Mouse (Mus musculus) lung, embryonic 14.5 days (tissue): ENCODE data around the gene Map6. TPM values are rescaled to one million over a fixed set of nuclear protein-coding genes. Genes with fewer than 3 reads are reported as not detected.

ENCODE experiments used
- ATAC-seq: fragments of 200-750 bp; cut with Nextera tagmentation; 2 replicates; pipeline ENCODE4 v1.8.0; 2017; ENCODE audit warnings: mild to moderate bottlenecking, moderate TSS enrichment, moderate library complexity; ENCODE audit not compliant: insufficient read depth
- DNase-seq: peaks from one replicate; pipeline ENCODE4 v3.0.0-alpha.2; 2015
- H3K27ac ChIP-seq: fragments of 300-500 bp; sonication (generic); 2 replicates; pipeline ENCODE4 v1.5.1; 2014; ENCODE audit warnings: low read depth, mild to moderate bottlenecking, moderate library complexity
- H3K27me3 ChIP-seq: fragments of 300-500 bp; sonication (generic); 2 replicates; pipeline ENCODE4 v1.6.1; 2014; ENCODE audit warnings: low read length, control low read depth; ENCODE audit not compliant: insufficient read depth
- H3K36me3 ChIP-seq: fragments of 300-500 bp; sonication (generic); 2 replicates; pipeline ENCODE4 v1.6.1; 2014; ENCODE audit warnings: control low read depth; ENCODE audit not compliant: insufficient read depth
- H3K4me1 ChIP-seq: fragments of 300-500 bp; sonication (generic); 2 replicates; pipeline ENCODE4 v1.6.1; 2014; ENCODE audit warnings: antibody characterized with exemption, control low read depth; ENCODE audit not compliant: insufficient read depth
- H3K4me2 ChIP-seq: fragments of 300-500 bp; sonication (generic); 2 replicates; pipeline ENCODE4 v1.6.1; 2014; ENCODE audit warnings: mild to moderate bottlenecking
- H3K4me3 ChIP-seq: fragments of 300-500 bp; sonication (generic); 2 replicates; pipeline ENCODE4 v1.5.1; 2014; ENCODE audit warnings: low read depth, low read length
- H3K9ac ChIP-seq: fragments of 300-500 bp; sonication (generic); 2 replicates; pipeline ENCODE4 v1.6.1; 2014
- H3K9me3 ChIP-seq: fragments of 300-500 bp; sonication (generic); 2 replicates; pipeline ENCODE4 v1.6.1; 2016; ENCODE audit warnings: low read depth, low read length, control low read depth
- CTCF ChIP-seq: IDR thresholded peaks from 2 replicates; pipeline ENCODE4 v1.5.1; 2016; ENCODE audit warnings: antibody characterized with exemption, low read depth
- WGBS: fragments of 180-500 bp; shearing (Covaris S2); extraction: QIAGEN DNeasy Blood & Tissue Kit; methylation state at CpG from one replicate; pipeline ENCODE4 v1.1.7; 2014; 5-methylcytosine and 5-hydroxymethylcytosine counted together
- polyA plus RNA-seq: library from polyadenylated mRNA; unstranded; fragments of >200 nt; fragmentation: Nextera tagmentation; extraction: Ambion mirVana; gene quantifications from 2 replicates; pipeline ENCODE4 v1.2.1, GENCODE M21; 2014

Map6 gene
- 1.2 and 2.0 TPM in 2 replicates for polyA plus RNA-seq

- Histone ChIP-seq H3K4me2 (peak within 1 kb of the TSS; percentile 77), H3K36me3 (no peaks in the 10 kb centered on the region), H3K27me3 (peaks cover 48% of the 10 kb centered on the region), H3K9me3 (no peaks in the 10 kb centered on the region), H3K27ac (no peak within 1 kb of the TSS), H3K9ac (0 out of 2 replicates have a peak within 1 kb of the TSS, but pooled peaks have one; percentile 9), H3K4me1 (no peaks in the 10 kb centered on the region), H3K4me3 (peak within 1 kb of the TSS; percentile 45)
- 1% methylated on average over 34 of the region's 34 CpGs for WGBS
- no peak for ATAC-seq
- TF ChIP-seq CTCF: no peak
- DNase-seq: no peak
Observed at GRCm38 (mm10) chr7:99267251-99267896, at the start of gene Map6. Gene Map6, plus strand, starts transcription at chr7:99267447.

- H3K36me3 ChIP-seq: no peaks in the 10 kb centered on the region
- H3K4me3 ChIP-seq: no peak overlapping the region
- H3K9ac ChIP-seq: no peak overlapping the region
- 68% methylated on average over 7 of the region's 7 CpGs for WGBS
- ATAC-seq (no peak), DNase-seq (no peak)
- H3K27me3 ChIP-seq: no peaks in the 10 kb centered on the region
- H3K4me1 ChIP-seq: no peaks in the 10 kb centered on the region
- H3K4me2 ChIP-seq: no peak overlapping the region
- H3K27ac ChIP-seq: no peak overlapping the region
- H3K9me3 ChIP-seq: no peaks in the 10 kb centered on the region
- peak; percentile 36 for TF ChIP-seq CTCF
Observed at GRCm38 (mm10) chr7:99224225-99224624, 43.0 kb upstream of the Map6 start.

GRCm38 (mm10) chr7:99224648-99225190 is 42.5 kb upstream of the Map6 start:
- Histone ChIP-seq H3K4me2 (no peak overlapping the region), H3K36me3 (no peaks in the 10 kb centered on the region), H3K9ac (no peak overlapping the region), H3K9me3 (no peaks in the 10 kb centered on the region), H3K27ac (no peak overlapping the region), H3K4me3 (no peak overlapping the region), H3K27me3 (no peaks in the 10 kb centered on the region), H3K4me1 (no peaks in the 10 kb centered on the region)
- TF ChIP-seq CTCF: no peak
- WGBS: 35% methylated on average over 1 of the region's 1 CpGs
- ATAC-seq (no peak), DNase-seq (no peak)

GRCm38 (mm10) chr7:99225421-99225820 is 41.8 kb upstream of the Map6 start:
- TF ChIP-seq CTCF: no peak
- H3K9me3 ChIP-seq: no peaks in the 10 kb centered on the region
- ATAC-seq (no peak), DNase-seq (no peak)
- H3K36me3 ChIP-seq: no peaks in the 10 kb centered on the region
- WGBS: 69% methylated on average over 6 of the region's 6 CpGs
- H3K4me3 ChIP-seq: no peak overlapping the region
- no peaks in the 10 kb centered on the region for H3K27me3 ChIP-seq
- no peak overlapping the region for H3K27ac ChIP-seq
- H3K9ac ChIP-seq: no peak overlapping the region
- H3K4me2 ChIP-seq: no peak overlapping the region
- H3K4me1 ChIP-seq: no peaks in the 10 kb centered on the region

- ATAC-seq (no peak), DNase-seq (no peak)
- no peak for TF ChIP-seq CTCF
- H3K4me2 ChIP-seq: no peak overlapping the region
- no peak overlapping the region for H3K4me3 ChIP-seq
- WGBS: 78% methylated on average over 10 of the region's 10 CpGs
- no peaks in the 10 kb centered on the region for H3K36me3 ChIP-seq
- no peak overlapping the region for H3K27ac ChIP-seq
- no peaks in the 10 kb centered on the region for H3K9me3 ChIP-seq
- H3K4me1 ChIP-seq: no peaks in the 10 kb centered on the region
- no peaks in the 10 kb centered on the region for H3K27me3 ChIP-seq
- no peak overlapping the region for H3K9ac ChIP-seq
Observed at GRCm38 (mm10) chr7:99226662-99227061, 40.6 kb upstream of the Map6 start.

- no peak for TF ChIP-seq CTCF
- no peaks in the 10 kb centered on the region for H3K9me3 ChIP-seq
- DNase-seq (no peak), ATAC-seq (no peak)
- H3K36me3 ChIP-seq: no peaks in the 10 kb centered on the region
- H3K4me1 ChIP-seq: no peaks in the 10 kb centered on the region
- H3K27ac ChIP-seq: no peak overlapping the region
- H3K4me2 ChIP-seq: no peak overlapping the region
- H3K4me3 ChIP-seq: no peak overlapping the region
- WGBS: 92% methylated on average over 4 of the region's 4 CpGs
- H3K27me3 ChIP-seq: no peaks in the 10 kb centered on the region
- no peak overlapping the region for H3K9ac ChIP-seq
Observed at GRCm38 (mm10) chr7:99227267-99227666, 40.0 kb upstream of the Map6 start.

GRCm38 (mm10) chr7:99228825-99229224 is 38.4 kb upstream of the Map6 start:
- 69% methylated on average over 8 of the region's 8 CpGs for WGBS
- DNase-seq (no peak), ATAC-seq (peak; percentile 22; the same call in 1 of the 2 replicates)
- no peaks in the 10 kb centered on the region for H3K27me3 ChIP-seq
- no peaks in the 10 kb centered on the region for H3K4me1 ChIP-seq
- H3K36me3 ChIP-seq: no peaks in the 10 kb centered on the region
- no peaks in the 10 kb centered on the region for H3K9me3 ChIP-seq
- no peak overlapping the region for H3K4me2 ChIP-seq
- no peak overlapping the region for H3K4me3 ChIP-seq
- no peak overlapping the region for H3K27ac ChIP-seq
- no peak overlapping the region for H3K9ac ChIP-seq
- no peak for TF ChIP-seq CTCF
